Mouse (Mus musculus) CD8-positive naive resting alpha-beta T cell, adult 57 days (primary cell): ENCODE measurements around the gene Naa16. TPM values are rescaled to one million over a fixed set of nuclear protein-coding genes. Genes with fewer than 3 reads are reported as not detected.

ENCODE experiments used
- total RNA-seq: library from RNA; stranded (reverse); gene quantifications from one replicate; pipeline ENCODE4 v1.2.4, GENCODE M21; 2023

Gene Naa16
- total RNA-seq: 48.6 TPM

GRCm38 (mm10) chr14:79390265-79390926 is at the start of gene Naa16:
Naa16 (minus strand) TSS chr14:79390778.

GRCm38 (mm10) chr14:79425979-79426729 is 35.6 kb upstream of the Naa16 start, which contains the start of gene Kbtbd7:
Kbtbd7 (plus strand) TSS chr14:79426511.

GRCm38 (mm10) chr14:79397321-79398122 is 6.9 kb upstream of the Naa16 start, which contains the start of gene Mtrf1:
Mtrf1 (plus strand) TSS chr14:79397772.

DNA sequence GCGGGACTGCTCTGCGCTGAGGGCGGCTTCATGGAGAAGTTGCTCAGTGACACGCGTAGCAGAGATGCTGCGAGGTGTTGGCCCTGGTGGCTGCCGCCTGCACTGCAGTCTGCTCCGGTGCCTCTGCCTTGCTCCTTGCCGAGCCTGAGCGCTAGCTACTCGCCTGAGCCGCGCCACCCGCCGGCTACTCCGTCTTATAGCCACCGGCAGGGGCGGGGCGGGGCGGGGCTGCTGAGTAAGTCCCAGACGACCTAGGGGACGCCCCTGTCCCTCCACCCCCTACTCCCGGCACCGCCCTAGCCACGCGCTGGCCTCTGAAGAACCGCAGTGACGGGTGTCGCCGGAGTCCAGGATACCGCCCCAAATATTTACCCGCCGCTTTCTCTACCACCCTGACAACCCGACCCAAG is 89.1 kb downstream of the Naa16 start, which contains the start of gene Rgcc:
Gene Rgcc, minus strand, starts transcription at position 180 of the 410 bp plus-strand sequence.

Other genes starting within 250 kb of the Naa16 start
- not detected for gene Zfp957, start 143.4 kb downstream of the Naa16 start, total RNA-seq
- gene Rgcc, start 89.1 kb downstream of the Naa16 start, total RNA-seq: 685 TPM
- gene Mtrf1, start 7.0 kb upstream of the Naa16 start, total RNA-seq: 1.9 TPM
- 8.8 TPM for gene Kbtbd7, start 35.7 kb upstream of the Naa16 start, total RNA-seq
- 0.34 TPM for gene Kbtbd6, start 61.1 kb upstream of the Naa16 start, total RNA-seq
- gene Elf1, start 90.4 kb upstream of the Naa16 start, total RNA-seq: 242 TPM
- gene Wbp4, start 90.7 kb upstream of the Naa16 start, total RNA-seq: 26.7 TPM
- 117 TPM for gene Sugt1, start 196.9 kb upstream of the Naa16 start, total RNA-seq